Mouse (Mus musculus): Measurements from ENCODE around the gene Adgrv1.

Adgrv1 gene

GRCm38 (mm10) chr13:81424002-81424401 is 209.0 kb downstream of the Adgrv1 start:
- no peak for DNase-seq (ENCODE audit: low read depth, low spot score)

GRCm38 (mm10) chr13:81407881-81408460 is 225.0 kb downstream of the Adgrv1 start:
- peak; percentile 13 for DNase-seq (ENCODE audit: low read depth, low spot score)

- DNase-seq (ENCODE audit: low read depth, low spot score) = no peak
Measured at GRCm38 (mm10) chr13:81402826-81403225, 230.1 kb downstream of the Adgrv1 start.

- no peak for DNase-seq (ENCODE audit: low read depth, low spot score)
Measured at GRCm38 (mm10) chr13:81402191-81402590, 230.8 kb downstream of the Adgrv1 start.

- DNase-seq (ENCODE audit: low read depth, low spot score) = no peak
Measured at GRCm38 (mm10) chr13:81401742-81402141, 231.2 kb downstream of the Adgrv1 start.

- peak; percentile 42 for DNase-seq (ENCODE audit: low read depth, low spot score)
Measured at GRCm38 (mm10) chr13:81385597-81386362, 247.2 kb downstream of the Adgrv1 start.

GRCm38 (mm10) chr13:81381835-81382234 is 251.1 kb downstream of the Adgrv1 start:
- DNase-seq (ENCODE audit: low read depth, low spot score) = no peak

- no peak for DNase-seq (ENCODE audit: low read depth, low spot score)
Measured at GRCm38 (mm10) chr13:81370801-81371456, 262.0 kb downstream of the Adgrv1 start.

- no peak for DNase-seq (ENCODE audit: low read depth, low spot score)
Measured at GRCm38 (mm10) chr13:81370196-81370595, 262.8 kb downstream of the Adgrv1 start.

- no peak for DNase-seq (ENCODE audit: low read depth, low spot score)
Measured at GRCm38 (mm10) chr13:81369564-81369963, 263.4 kb downstream of the Adgrv1 start.

- no peak for DNase-seq (ENCODE audit: low read depth, low spot score)
Measured at GRCm38 (mm10) chr13:81368987-81369386, 264.0 kb downstream of the Adgrv1 start.

GRCm38 (mm10) chr13:81367681-81368376 is 265.1 kb downstream of the Adgrv1 start:
- no peak for DNase-seq (ENCODE audit: low read depth, low spot score)

- no peak for DNase-seq (ENCODE audit: low read depth, low spot score)
Measured at GRCm38 (mm10) chr13:81360338-81360737, 272.6 kb downstream of the Adgrv1 start.

GRCm38 (mm10) chr13:81358766-81359165 is 274.2 kb downstream of the Adgrv1 start:
- peak; percentile 35 for DNase-seq (ENCODE audit: low read depth, low spot score)

- DNase-seq (ENCODE audit: low read depth, low spot score) = no peak
Measured at GRCm38 (mm10) chr13:81358365-81358764, 274.6 kb downstream of the Adgrv1 start.

GRCm38 (mm10) chr13:81357215-81357614 is 275.7 kb downstream of the Adgrv1 start:
- no peak for DNase-seq (ENCODE audit: low read depth, low spot score)

GRCm38 (mm10) chr13:81354587-81354986 is 278.4 kb downstream of the Adgrv1 start:
- DNase-seq (ENCODE audit: low read depth, low spot score) = no peak

- no peak for DNase-seq (ENCODE audit: low read depth, low spot score)
Measured at GRCm38 (mm10) chr13:81352296-81352695, 280.7 kb downstream of the Adgrv1 start.

GRCm38 (mm10) chr13:81351462-81352155 is 281.3 kb downstream of the Adgrv1 start:
- DNase-seq (ENCODE audit: low read depth, low spot score) = no peak

- DNase-seq (ENCODE audit: low read depth, low spot score) = no peak
Measured at GRCm38 (mm10) chr13:81347261-81347980, 285.5 kb downstream of the Adgrv1 start.
